Mouse (Mus musculus): ENCODE results near the gene Pomgnt1. TPM values are rescaled to one million over a fixed set of nuclear protein-coding genes. Genes with fewer than 3 reads are reported as not detected.

Gene Pomgnt1
- total RNA-seq, 2 experiments from 2014 or later: 47.9 to 50.7 TPM

- peak; percentile 65 for DNase-seq
- no peak for TF ChIP-seq CTCF (IDR thresholded peaks at IDR 0.05)
- H3K4me3 ChIP-seq: peak overlapping the region; percentile 79
- H3K27ac ChIP-seq: peak overlapping the region; percentile 93
- intact Hi-C loops (cut with DNase I): no loop called here
Measured at GRCm38 (mm10) chr4:116143317-116143811, 19.7 kb downstream of the Pomgnt1 start.

- peak overlapping the region; percentile 93 for H3K27ac ChIP-seq
- H3K4me3 ChIP-seq: peak overlapping the region; percentile 79
- intact Hi-C loops (cut with DNase I): no loop called here
- DNase-seq: peak; percentile 85
- TF ChIP-seq CTCF (IDR thresholded peaks at IDR 0.05): no peak
Measured at GRCm38 (mm10) chr4:116143891-116144717, 20.5 kb downstream of the Pomgnt1 start.

GRCm38 (mm10) chr4:116149812-116150155 is 26.1 kb downstream of the Pomgnt1 start:
- intact Hi-C loops (cut with DNase I): no loop called here
- Histone ChIP-seq H3K4me3 (peak overlapping the region; percentile 95), H3K27ac (peak overlapping the region; percentile 98)
- no peak for DNase-seq
- no peak for TF ChIP-seq CTCF (IDR thresholded peaks at IDR 0.05)

GRCm38 (mm10) chr4:116150156-116150861 is 26.7 kb downstream of the Pomgnt1 start:
- intact Hi-C loops (cut with DNase I): no loop called here
- no peak for TF ChIP-seq CTCF (IDR thresholded peaks at IDR 0.05)

GRCm38 (mm10) chr4:116150862-116151221 is 27.2 kb downstream of the Pomgnt1 start:
- Histone ChIP-seq H3K4me3 (peak overlapping the region; percentile 95), H3K27ac (peak overlapping the region; percentile 98)
- TF ChIP-seq CTCF (IDR thresholded peaks at IDR 0.05): no peak
- DNase-seq: no peak
- intact Hi-C loops (cut with DNase I): no loop called here

More at GRCm38 (mm10) chr4:116150156-116150861, 26.7 kb downstream of the Pomgnt1 start:
- peak; percentile 87 for DNase-seq
- H3K27ac ChIP-seq: peak overlapping the region; percentile 98
- peak overlapping the region; percentile 95 for H3K4me3 ChIP-seq

- no peak for TF ChIP-seq CTCF (IDR thresholded peaks at IDR 0.05)
- peak within 1 kb of the TSS; percentile 95 for H3K4me3 ChIP-seq
- intact Hi-C loops (cut with DNase I): no loop called here
Measured at GRCm38 (mm10) chr4:116151238-116151637, 27.6 kb downstream of the Pomgnt1 start, which contains the start of gene Lurap1. TSS of gene Lurap1 (minus strand) at chr4:116151338.

GRCm38 (mm10) chr4:116152702-116153101 is 29.1 kb downstream of the Pomgnt1 start:
- H3K27ac ChIP-seq: no peak overlapping the region
- DNase-seq: no peak
- intact Hi-C loops (cut with DNase I): no loop called here
- no peak for TF ChIP-seq CTCF (IDR thresholded peaks at IDR 0.05)
- H3K4me3 ChIP-seq: no peak overlapping the region

More at GRCm38 (mm10) chr4:116151238-116151637, 27.6 kb downstream of the Pomgnt1 start, which contains the start of gene Lurap1:
- no peak for DNase-seq
- peak within 1 kb of the TSS; percentile 98 for H3K27ac ChIP-seq

- H3K27ac ChIP-seq: no peak overlapping the region
- TF ChIP-seq CTCF (IDR thresholded peaks at IDR 0.05): no peak
- no peak overlapping the region for H3K4me3 ChIP-seq
- DNase-seq: no peak
- intact Hi-C loops (cut with DNase I): no loop called here
Measured at GRCm38 (mm10) chr4:116157882-116158281, 34.2 kb downstream of the Pomgnt1 start.

- intact Hi-C loops (cut with DNase I): no loop called here
- TF ChIP-seq CTCF (IDR thresholded peaks at IDR 0.05): peak; percentile 39
- DNase-seq: no peak
- no peak overlapping the region for H3K4me3 ChIP-seq
- no peak overlapping the region for H3K27ac ChIP-seq
Measured at GRCm38 (mm10) chr4:116159912-116160311, 36.3 kb downstream of the Pomgnt1 start.

- Histone ChIP-seq H3K27ac (no peak overlapping the region), H3K4me3 (no peak overlapping the region)
- no peak for DNase-seq
- intact Hi-C loops (cut with DNase I): no loop called here
- TF ChIP-seq CTCF (IDR thresholded peaks at IDR 0.05): no peak
Measured at GRCm38 (mm10) chr4:116160769-116161168, 37.1 kb downstream of the Pomgnt1 start.

- no peak overlapping the region for H3K27ac ChIP-seq
- DNase-seq: no peak
- intact Hi-C loops (cut with DNase I): no loop called here
- TF ChIP-seq CTCF (IDR thresholded peaks at IDR 0.05): no peak
- H3K4me3 ChIP-seq: no peak overlapping the region
Measured at GRCm38 (mm10) chr4:116162142-116162541, 38.5 kb downstream of the Pomgnt1 start.

GRCm38 (mm10) chr4:116164759-116165554 is 41.3 kb downstream of the Pomgnt1 start:
- no peak for TF ChIP-seq CTCF (IDR thresholded peaks at IDR 0.05)
- Histone ChIP-seq H3K4me3 (no peak overlapping the region), H3K27ac (no peak overlapping the region; the same call in 1 of the 2 replicates)
- intact Hi-C loops (cut with DNase I): no loop called here
- DNase-seq: no peak

Data from gastrocnemius, adult 2 months (tissue).